Mouse (Mus musculus) yolk sac, embryonic 10.5 days (tissue): ENCODE measurements at regions not wholly inside any gene's neighbourhood (a gene's known extent, or its start where the extent isn't known, plus 50 kb on each side); places are given as distances from the start of the nearest gene placed in this dataset.
"Not testable (repeated sequence)": the region's sequence is repeated elsewhere in the genome, so short reads cannot be mapped to it uniquely, and the experiment has no call there.

Source experiments
- DNase-seq: peaks from one replicate; pipeline ENCODE4 v3.0.0-alpha.2; 2017; ENCODE audit warnings: low spot score

DNA sequence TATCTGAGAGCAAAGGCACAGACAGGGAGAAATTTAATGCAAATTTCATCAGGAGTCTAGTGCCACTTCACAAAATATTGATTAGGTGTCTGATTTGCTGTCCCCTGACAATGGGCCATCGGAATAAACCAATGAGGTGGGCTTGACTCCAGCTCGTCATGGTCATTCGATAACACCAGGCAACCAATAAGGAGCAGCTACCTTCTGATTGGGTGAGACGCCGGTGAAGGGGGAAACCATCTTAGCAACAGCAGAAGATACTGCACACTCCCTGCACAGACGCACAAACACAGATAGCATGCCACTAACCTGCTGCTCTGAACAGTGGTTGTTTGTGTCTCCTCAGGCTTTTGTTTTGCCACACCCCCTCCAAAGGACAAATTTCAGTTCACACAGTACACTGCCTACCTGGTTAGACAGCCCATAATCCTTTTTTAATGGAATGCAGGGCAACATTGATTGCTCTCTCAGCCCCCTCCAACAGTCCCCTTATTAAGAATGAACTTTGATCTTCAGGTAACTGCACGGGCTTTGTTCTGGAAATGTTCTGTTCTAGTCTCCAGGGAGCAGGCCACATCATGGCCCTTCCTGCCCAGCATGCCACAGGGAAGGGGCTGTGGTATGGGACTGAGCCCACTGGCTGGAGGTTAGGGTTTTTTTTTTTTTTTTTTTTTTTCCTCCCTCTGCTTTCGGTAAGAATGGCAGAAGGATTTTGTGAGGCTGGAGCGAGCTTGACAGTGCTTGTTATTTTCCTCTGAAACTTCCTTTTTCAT, 285.1 kb upstream of the Ubash3b start:
- DNase-seq, result no peak

DNA sequence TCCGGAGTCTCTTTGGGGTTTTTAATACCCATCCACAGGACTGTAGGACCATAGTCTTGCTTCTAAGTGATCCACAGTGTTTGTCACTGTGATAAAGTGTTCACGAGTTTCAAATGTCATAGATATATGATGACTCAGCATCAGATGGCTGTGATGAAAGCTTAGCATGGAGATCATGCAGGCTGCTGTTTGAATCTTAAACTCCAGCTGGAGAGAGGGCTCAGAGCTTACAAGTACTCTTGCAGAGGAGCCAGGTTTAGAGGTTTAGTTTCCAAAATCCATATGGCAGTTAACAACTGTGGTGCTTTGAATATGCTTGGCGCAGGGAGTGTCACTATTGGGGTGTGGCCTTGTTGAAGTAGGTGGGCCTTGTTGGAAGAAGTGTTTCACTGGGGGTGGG, 280.9 kb upstream of the Ubash3b start:
- DNase-seq, result no peak

DNA sequence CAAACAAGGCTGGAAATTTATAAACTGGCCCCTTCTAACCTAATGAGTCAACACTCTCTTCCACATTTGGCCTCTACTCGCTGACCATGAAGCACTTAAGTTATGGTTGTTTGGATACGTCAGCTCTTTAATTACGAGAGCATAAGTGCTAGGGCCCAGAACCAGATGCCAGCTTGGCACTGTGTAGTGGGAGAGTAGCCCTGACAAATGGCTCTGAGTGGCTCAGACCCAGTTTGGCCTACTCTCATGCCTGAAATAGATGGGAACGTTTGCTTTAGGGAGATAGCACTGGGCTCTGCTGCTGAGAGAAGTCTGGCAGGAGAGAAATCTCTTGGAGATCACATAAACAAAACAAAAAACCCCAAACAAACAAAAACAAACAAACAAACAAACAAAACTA, 278.5 kb upstream of the Ubash3b start:
- DNase-seq, result no peak

DNA sequence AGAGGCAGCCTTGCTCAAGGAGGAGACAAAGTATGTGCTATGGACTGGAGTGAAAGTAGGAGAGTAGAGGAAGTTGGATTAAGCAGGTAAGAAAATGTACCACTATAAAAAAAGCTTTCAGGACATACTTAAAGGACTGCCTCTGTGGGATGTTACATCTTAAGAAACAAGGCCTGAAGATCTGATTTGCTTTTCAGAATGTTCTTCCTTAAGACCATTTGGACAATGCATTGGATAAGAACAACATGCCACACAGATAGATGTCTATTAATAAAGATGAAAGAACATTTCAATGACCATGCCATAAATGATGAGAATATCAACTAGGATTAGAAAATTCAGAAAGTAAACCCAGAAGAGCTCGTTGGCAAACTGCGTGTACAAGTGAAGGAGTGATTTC, 276.6 kb upstream of the Ubash3b start:
- no peak for DNase-seq

DNA sequence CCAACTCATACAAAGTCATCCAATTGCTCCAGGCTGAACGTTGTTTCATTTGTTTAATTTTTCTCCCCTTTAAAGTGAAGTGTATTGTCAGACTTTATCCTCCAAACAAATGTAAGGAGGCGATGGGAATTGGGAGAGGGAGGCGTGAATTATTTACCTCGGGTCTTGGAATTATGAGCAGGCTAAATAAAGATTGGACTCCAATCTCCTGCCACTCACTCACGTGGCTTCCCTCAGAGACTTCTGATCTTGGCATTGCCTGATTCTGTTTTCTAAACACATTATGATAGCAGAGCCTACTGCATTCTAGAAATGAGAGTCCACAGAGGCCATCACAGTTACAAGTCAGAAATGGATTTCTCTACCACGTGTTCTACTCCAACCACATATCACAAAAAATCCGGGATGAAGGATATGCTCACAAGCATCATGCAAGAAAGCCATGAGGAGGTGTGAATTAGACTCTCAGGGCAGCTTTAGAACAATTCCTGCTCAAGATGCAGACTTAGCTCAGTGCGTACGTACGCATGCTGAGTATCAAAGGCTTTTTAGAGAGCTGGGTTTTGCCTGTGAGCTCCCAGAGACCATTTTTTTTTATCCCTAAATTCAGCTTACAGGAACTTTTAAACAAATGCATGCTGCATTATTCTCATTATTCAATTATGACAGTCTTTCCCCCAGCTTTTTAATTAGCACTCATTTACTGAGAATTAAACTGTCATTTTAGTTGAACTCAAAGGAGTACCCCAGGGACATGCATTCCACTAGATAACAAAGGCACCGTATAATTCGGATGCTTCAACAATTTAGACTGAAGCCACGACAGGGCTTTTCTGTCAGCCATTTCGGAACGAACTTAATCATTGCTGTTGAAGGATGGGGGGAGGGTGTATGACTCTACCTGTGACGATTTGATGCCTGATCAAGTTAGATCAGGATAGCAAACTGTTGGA, 269.2 kb upstream of the Ubash3b start:
- DNase-seq, result no peak

DNA sequence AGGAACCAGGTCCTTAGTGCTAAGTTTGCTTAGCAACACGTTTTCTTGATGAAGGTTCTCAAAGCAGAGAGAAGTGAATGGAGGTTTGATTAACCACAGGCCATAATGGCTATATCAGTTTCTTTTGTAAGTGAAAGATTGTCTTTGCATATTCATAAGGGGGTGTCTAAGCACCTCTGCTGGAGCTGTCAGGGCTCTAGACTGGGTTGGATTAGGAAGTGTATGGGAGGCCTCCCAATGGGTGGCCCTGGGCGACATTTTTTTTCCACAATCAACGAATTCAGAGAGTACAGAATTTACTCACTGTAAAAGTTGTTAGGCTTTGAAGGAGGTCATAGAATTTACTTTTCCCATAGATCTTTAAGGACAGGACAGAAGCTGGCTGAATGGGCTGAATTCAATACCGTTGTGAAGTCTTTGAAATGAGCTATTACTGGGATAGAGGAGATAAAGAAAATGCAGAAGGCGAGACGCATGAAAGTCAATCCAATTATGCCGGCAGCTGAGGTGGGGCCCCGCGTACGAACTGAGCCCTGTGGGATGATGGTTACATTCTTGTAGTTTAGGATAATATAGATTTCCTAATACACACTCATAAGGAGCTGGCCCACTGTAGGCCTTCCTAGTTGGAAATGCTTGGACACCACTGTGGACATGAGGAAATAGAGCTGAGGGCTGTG, 268.4 kb upstream of the Ubash3b start:
- no peak for DNase-seq

DNA sequence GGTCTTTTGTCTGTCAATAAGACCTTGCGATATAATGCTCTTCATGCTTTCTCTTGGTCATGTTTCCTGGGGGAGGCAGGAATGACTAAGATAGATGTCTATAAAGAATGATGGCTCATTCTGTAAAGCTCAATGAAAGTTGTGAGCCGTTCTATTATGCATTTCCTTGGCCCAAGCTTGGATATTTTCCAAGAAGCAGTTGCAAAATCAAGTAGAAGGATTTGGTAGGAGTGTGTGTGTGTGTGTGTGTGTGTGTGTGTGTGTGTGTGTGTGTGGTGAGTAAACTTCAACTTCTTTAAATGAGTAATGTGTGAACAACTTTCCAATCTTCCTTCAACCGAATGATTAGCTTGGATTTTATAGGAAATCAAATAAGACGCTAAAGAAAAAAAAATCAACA, 267.7 kb upstream of the Ubash3b start:
- no peak for DNase-seq

DNA sequence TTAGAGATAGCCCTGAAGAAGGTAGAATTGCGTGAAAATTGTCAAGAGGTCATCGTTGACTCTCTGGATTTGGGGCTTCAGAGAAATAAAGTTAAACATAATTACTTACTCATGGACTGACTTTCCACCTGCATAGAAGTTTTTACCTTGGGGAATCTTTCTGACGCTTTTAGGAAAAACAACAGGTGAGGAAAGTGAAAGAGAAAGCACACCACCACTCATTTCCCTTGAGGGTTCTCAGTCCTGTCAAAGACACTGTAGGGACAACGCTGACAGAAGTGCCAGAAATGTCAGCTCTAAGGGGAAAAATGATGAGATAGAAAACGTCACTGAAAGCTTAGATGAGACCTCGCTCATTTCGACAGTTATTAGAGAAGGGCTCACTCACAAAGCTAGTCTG, 265.2 kb upstream of the Ubash3b start:
- no peak for DNase-seq

DNA sequence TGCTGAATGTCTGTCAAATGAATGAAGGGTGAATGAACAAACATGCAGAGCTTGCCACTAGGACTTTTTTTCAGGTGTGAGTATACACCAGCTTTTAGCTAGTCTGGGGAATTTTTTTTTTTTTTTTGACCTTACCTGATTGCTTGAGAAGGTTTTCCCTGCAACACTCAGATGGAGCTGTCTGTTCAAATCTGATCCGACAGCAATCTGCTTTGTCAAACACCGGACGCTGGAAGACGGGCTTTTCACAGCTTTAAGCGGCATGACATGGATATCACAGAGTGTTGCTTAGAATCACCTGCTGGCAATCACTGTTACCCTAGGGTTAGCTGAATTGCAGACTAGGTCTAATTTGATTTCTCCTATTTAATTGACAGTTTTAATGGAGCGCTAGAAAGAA, 263.7 kb upstream of the Ubash3b start:
- DNase-seq, result no peak

DNA sequence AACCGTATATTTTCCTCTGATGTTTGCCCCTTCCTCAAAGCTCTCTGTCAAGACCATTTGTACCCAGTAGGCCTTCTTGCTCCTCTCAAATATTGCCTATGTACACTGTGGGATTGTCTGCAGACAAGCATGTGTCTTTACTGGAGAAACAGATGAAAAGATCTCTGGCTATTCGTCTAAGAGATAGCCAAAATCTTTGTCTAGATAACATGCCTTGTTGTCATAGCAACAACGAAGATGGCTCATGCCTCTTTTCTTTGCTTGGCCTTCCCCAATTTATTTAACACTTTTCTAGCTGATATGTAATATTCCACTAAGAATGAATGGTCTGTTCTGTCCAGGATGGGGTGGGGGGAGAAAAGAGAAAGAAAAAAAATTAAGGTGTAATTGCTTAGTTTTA, 252.3 kb upstream of the Ubash3b start:
- no peak for DNase-seq

DNA sequence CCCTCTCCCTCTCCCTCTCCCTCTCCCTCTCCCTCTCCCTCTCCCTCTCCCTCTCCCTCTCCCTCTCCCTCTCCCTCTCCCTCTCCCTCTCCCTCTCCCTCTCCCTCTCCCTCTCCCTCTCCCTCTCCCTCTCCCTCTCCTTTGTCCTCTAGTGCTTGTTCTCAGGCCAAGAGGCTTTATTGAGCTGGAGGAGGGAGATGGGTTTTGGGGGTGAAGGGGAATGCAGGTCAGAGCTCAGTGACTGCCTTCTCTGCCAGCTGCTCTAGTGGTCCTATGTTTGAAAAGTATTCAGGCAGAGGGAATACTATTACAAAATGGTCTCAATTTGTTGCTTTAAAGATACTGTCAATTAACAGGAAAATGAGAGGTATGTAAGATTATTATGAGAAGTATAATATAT, 251.6 kb upstream of the Ubash3b start:
- DNase-seq, result not testable (repeated sequence)

DNA sequence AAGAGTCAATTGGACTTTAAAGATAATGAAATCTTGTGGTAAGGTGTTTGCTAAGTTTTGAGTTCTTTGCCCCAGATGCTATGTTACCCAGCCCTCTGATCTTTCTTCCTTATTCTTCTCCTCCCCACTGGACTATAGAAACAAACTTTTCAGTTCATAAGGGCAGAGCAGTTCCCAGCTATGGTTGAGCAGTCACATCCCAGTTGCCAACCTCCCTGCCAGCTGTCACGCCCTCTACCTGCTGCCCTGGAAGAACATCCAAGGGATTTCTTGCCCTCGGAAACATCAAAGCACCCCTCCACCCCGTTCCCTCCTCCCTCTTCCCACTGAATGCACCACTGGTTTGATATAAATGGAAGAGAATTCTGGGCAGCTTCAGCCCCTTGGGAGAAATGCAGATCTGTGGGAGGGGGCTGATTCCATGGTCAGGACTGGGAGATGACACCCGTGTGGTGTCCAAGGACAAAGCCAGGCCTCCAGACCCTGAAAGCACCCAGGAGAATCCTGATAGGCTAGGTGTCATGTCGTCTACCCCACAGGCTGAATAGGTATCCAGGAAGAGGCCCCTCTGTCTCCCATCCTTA, 250.8 kb upstream of the Ubash3b start:
- DNase-seq, result no peak

DNA sequence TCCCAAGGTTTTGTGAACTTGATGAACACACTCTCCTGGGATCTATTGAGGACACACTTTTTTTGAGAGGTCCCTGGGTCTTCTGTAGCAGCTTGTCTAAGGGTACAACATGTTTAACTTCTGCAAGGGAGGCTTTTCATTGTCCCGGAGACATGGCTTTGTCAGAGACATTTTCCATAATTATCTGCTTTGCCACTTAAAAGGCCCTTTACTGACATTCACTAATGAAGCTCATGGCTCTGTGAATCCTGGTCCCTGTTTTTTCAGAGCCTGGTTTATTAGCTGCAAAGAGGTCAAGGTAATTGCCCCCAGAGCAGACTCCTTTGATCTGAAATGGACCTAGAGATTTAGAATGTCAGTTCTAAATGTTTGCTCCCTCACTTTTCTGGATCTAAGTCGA, 246.8 kb upstream of the Ubash3b start:
- DNase-seq, result no peak

DNA sequence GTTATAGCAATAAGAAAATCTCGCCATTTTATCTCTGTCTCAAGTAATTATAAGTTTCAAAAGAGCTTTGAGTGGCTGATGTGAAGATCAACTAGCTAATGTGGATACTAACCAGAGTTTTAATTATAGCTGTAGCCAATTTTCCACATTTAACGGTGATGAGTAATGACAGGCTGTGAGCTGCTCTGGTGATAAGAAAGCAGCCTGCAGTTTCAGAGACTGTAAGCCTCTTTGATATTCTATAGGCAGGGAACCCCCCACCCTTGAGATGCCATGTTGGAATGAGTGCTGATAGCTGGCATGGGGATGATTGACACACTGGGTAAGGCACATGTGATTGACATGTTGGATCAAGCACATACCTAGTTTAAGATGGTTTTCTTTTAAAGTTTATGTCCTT, 245.6 kb upstream of the Ubash3b start:
- no peak for DNase-seq

DNA sequence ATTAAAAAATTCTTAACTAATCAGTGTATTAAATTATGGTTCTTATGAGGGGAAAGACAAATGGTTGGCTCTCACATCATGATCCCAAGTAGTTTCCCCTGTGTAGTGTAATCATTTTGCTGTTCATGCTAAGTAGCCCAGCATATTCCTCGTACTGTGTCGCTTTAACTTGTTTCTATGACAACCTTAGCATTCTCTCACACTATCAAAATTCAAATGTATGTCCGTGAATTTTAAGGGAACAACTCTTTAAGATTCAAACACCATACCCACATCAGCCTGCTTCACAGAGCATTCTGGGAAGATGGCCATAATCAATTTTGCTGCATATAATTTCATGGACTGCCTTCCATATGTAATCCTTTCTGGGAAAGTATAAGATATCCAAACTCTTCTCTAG, 241.4 kb upstream of the Ubash3b start:
- DNase-seq, result no peak

DNA sequence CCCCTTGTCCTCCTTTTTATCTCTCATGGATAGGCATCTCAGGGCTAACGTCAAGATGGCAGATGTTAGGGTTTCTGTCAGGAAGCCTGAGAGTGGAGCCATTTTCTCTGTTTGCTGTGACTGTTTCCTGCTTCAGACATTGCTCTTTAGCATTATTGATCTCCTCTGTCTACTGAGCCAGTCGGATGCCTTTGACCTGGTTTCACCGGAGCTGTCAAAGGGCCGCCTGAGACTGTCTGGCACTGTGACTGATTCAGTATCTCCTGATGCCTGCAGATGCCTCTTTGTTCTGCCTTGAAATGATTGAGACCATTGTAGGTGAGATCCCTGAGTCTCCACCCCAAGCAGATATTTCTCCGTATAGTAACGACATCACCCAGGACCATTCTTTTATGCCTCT, 239.5 kb upstream of the Ubash3b start:
- DNase-seq, result no peak

DNA sequence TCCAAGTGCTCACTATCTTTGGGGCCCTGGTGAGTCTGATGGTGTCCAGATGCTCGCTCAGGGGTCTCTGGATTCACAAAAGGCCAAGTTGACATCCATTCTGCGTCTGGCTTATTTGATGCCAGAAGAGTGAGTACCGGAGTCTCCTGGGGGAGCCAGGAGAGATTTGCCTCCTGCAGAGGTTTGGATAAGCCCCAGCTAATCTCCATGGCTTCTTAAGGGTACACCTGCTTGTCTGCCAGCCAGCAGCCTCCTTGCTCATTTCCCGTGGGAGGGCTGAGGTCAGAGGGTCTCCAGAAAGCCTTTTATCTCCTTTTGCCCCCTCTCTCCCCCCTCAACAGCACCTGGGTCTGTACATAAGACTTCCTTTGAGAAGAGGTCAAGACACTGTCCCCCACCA, 234.0 kb upstream of the Ubash3b start:
- DNase-seq, result peak; percentile 25

DNA sequence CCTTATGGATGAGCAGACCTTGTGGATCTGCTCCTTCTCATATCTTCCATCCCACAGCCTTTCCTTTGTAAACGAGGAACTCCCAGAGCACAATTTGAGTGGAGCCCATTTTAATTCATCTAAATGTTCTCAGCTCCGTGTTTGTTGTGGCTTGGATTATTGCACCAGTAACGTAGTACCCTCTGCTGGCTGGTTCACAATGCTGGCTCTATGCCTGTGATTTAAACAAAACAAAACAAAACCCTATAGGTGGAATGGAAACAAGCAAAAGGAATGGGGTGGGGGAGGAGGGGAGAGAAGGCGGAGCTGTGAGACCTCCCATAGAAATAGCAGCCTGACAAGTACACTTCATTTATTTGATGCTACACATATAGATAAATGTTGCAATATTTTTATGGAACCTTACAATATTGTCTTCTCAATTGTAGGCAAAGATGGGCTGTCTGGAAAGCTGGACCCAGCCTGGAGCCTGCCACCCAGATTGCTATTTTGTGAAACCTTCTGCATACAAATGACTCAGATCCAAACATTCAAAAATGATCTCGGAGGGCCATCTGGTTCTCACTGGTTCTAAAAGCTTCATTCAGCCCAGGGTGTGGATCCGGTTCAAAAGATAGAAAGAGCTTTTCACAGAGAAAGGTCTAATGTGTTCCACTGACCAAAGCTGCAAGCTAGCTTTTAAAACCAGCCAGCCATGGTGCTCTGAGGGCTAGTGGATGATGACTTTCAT, 230.3 kb upstream of the Ubash3b start:
- no peak for DNase-seq

DNA sequence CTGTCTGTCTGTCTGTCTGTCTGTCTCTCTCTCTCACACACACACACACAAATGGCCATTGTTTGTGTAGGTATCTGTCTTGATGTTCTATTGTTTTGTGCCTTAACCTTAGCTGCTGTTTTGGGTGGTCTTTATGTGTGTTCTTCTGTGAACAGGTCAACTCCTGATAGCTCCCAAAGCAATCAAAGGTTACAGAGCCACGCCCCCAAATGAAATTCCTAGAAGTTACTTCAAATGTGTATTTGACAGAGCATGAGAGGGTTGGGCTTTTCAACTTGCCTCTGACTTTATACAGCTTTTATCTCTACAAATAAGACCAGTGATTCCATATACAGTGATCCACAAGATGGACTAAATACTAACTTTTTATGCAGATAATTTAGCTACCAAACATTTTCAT, 217.8 kb upstream of the Ubash3b start:
- DNase-seq, result no peak

DNA sequence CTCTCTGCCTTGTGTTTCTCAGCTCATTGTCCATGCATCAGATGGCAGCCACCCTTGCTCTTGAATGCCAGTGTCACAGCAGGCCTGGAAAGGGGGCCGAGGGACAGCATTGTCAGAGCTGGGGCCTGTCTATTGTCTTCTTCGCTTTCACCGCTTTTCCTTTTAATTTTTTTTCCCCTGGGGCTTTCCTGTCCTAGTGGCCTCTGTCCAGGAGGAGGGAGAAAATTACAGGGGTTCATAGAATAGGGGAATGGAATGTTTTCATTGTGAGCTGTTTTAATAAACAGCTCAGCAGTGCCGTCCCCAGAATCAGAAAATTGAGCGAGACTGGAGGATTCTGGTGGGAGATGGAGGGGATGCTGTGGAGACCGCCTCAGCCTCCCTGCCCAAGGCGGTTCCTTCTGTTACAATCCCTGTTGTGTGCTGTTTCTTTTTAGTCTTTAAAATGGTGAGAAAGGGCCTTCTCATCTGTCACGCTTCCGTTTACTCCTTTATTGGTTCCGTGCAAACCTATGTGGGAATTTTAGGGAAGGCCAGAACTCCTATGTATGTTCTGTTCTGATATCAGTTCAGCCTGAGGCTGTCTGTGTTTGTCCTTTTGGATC, 217.2 kb upstream of the Ubash3b start:
- no peak for DNase-seq
